Mouse (Mus musculus): Measurements from ENCODE around the gene AC134908.4.
A peak's percentile ranks its signal among the peaks of the same experiment; 100 is the strongest.
"Not testable (repeated sequence)": the region's sequence is repeated elsewhere in the genome, so short reads cannot be mapped to it uniquely, and the experiment has no call there.

The AC134908.4 gene

DNA sequence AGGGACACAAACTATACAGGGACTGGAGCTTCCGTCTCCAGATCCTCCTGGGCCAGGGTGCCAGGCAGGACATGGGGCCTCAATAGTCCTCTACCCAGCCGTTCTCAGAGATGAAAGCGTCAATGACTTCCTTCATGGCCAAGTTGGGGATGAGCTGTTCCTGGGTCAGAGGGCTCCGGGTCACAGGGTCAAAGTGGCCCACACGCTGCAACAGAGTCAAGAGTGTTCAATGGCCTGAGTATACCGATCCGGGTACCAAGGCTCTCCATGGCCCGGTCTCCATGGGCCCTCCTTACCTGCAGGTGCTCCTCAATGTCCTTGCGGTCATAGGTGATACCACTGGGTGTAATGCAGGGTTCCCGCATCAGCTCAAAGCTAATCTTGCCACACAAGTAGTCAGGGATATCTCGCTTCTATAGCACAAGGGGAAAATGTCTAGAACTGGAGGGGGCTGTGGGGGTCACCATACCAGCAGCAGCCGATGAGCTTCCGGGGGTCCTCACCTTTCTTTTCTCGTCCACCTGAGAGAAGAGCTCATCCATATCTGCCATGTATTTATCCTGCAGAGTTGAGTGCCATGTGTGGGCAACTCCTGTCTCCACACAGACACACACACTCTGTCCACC, 35.5 kb upstream of the AC134908.4 start:
- DNase-seq: no peak

DNA sequence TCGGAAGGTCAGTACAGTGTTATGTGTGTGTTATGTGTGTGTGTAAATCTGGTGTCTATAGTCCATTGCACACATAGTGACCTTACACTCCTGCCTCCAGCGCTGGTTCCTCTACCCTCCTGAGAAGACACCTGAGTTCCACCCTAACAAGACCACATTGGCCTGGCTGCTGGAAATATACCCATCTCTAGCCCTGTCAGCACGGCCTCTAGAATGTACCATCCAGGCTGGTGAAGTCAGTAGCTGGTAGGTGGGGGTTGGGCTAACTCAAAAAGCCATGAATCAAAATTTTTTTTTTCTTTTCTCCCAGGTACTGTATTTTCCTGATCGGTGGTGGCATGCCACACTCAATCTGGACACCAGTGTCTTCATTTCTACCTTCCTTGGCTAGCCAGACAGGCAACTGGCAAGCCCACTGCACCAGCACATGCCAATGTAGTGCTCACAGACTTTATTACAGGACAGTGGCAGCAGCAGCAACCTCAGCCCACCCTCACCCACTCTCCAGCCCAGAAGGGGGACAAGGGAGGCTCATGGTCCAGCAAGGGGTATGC, 34.8 kb upstream of the AC134908.4 start:
- no peak for DNase-seq

DNA sequence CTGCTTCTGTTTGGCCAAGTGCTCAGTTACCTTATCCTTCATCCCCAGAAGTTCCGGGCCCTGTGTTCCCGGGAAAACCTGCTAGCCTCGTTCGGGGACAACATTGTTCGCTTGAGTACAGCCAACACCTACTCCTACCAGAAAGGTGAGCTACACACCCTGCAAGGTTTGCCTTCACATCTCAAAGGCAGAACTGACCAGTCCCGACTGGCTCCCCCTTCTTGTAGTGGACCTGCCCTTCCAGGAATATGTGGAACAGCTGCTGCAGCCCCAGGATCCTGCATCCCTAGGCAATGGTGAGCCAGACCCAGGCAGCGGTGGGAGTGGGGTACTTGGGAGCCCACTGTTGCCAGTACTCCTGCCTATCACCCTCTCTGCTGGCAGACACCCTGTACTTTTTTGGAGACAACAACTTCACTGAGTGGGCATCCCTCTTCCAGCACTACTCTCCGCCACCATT, 34.1 kb upstream of the AC134908.4 start:
- DNase-seq: peak in 1 of 2 experiments; percentile 31

DNA sequence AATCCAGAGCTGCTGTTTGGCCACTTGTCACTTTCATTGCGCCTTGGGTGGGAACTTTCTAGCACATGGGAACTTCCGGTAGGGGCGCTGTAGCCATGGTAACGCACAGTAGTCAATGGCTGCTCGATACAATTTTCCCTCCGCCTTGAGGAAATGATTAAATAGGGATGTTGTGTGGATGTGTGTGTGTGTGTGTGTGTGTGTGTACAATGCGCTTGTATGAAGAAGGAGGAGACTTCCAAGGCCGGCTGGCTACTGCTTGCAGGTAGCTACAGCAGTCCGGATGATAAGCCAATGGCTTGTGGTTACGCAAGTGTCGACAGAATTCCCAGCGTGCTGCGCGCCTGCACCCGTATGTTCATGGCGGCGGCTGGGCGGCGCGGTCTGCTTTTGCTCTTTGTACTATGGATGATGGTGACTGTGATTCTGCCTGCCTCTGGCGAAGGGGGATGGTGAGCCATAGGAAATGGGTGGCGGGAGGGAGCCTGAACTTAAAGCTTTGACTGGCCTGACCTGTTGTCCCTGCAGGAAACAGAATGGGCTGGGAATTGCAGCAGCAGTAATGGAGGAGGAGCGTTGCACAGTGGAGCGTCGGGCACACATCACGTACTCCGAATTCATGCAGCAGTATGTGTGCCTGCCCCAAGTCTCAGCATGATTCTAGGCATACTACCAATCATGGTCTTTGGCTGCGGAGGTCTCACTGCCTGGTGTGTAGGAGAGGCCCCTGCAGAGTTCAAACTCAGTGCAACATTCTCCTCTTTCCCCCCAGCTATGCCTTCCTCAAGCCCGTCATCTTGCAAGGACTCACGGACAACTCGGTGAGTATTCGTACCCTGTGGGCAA, 33.5 kb upstream of the AC134908.4 start, which contains the start of gene Jmjd8:
Gene Jmjd8 (plus strand): TSS at position 156 of the 846 bp plus-strand sequence.
- DNase-seq: peak; percentile 84 to 90

DNA sequence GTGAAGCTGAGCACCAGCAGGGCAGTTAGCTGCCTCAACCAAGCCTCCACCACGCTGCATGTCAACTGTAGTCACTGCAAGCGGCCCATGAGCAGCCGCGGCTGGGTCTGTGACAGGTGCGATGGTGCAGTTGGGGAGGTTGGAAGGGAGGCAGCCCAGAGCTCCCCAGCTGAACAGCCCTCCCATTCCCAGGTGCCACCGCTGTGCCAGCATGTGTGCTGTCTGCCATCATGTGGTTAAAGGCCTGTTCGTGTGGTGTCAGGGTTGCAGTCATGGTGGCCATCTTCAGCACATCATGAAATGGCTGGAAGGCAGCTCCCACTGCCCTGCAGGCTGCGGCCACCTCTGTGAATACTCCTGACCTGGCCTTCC, 32.8 kb upstream of the AC134908.4 start:
- DNase-seq: peak in 1 of 2 experiments; percentile 28

DNA sequence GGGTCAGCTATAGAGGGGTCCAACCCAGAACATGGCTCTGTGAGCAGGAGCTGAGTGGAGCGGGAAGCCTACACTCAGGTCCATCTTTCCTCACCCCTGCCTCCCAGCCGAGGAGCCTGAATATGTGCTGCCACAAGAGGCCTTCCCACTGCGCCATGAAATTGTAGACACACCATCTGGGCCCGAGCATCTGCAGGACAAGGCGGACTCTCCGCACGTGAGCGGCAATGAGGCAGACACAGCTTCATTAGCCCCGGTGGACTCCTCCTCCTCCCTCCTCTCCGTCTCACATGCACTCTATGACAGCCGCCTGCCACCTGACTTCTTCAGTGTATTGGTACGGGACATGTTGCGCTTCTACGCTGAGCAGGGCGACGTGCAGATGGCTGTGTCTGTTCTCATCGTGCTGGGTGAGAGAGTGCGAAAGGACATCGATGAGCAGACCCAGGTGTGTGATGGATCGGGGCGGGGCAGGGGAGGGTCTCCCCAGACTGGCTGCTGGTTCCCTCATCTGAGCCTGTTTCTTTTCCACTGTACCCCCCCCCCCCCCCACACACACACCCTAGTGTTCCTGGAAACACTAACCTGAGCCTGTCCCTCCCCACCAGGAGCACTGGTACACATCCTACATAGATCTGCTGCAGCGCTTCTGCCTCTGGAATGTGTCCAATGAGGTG, 32.2 kb upstream of the AC134908.4 start:
- no peak for DNase-seq

DNA sequence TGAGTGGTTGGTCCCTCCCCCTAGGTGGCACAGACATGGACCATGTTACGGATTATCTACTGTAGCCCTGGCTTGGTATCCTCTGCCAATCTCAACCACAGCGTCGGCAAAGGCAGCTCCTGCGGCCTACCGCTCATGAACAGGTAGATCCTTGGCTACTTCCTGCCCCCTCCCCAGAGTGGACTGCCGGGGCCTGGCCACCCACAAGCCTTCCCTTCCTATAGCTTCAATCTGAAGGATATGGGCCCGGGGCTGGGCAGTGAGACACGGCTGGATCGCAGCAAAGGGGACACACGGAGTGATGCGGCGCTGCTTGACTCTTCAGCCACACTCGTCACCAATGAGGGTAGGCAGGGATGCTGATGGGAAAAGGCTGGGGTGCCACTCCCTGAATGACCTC, 31.6 kb upstream of the AC134908.4 start:
- DNase-seq: no peak

DNA sequence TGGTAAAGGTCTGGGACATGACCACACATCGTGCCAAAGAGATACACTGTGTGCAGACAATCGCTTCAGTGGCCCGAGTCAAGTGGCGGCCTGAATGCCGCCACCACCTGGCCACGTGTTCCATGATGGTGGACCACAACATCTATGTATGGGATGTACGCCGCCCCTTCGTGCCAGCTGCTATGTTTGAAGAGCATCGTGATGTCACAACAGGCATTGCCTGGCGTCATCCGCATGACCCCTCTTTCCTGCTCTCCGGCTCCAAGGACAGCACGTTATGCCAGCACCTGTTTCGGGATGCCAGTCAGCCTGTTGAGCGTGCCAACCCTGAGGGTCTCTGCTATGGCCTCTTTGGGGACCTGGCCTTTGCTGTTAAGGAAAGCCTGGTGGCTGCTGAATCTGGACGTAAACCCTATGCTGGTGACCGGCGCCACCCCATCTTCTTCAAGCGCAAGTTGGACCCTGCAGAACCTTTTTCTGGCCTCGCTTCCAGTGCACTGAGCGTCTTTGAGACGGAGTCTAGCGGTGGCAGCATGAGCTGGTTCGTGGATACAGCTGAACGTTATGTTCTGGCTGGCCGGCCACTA, 30.6 kb upstream of the AC134908.4 start:
- DNase-seq: no peak

DNA sequence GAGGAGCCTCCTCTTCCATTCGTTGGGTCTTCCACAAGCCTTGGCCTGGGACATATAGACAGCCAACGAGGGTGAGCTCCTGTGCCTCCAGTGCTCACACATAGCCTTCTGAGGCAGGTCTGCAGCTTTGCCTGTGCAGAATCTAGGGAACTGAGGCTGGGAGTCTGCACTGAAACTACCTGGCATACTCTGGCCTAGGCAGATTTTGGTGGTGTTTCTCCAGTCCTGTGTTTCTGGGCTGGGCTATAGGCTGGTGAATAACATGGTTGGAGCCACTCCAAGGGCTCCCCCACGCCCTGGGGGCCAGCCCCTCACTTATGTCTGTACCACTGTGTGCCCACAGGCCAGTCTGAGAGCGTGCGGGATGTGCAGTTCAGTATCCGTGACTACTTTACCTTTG, 29.9 kb upstream of the AC134908.4 start:
- no peak for DNase-seq

DNA sequence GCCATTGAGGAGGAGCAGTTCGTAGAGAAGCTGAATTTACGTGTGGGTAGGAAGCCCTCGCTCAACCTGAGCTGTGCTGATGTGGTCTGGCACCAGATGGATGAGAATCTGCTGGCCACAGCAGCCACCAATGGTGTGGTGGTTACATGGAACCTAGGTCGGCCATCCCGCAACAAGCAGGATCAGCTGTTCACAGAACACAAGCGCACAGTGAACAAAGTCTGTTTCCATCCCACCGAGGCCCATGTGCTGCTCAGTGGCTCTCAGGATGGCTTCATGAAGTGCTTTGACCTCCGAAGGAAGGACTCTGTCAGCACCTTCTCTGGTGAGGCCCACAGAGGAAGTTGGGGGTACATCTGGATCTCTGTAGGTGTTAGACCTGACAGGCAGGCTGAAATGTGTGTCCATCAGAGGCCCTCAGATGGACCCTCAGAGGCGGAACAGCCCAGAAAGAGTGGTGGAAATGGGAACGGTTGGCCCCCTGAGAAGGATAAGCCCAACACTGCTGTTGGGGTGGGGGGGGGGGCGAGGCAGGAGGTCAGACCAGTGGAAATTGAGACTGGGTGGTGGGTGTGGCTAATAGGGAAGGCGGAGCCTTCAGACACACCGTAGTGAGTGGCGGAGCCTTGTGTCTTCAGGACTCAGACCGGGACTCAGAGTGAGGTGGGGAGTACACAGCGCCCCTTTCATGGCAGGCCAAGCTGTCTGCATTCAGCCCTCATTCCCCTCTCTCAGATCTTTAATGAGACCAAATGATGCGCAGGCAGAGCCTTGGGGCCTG, 29.1 kb upstream of the AC134908.4 start:
- peak in 1 of 2 experiments; percentile 2 for DNase-seq

DNA sequence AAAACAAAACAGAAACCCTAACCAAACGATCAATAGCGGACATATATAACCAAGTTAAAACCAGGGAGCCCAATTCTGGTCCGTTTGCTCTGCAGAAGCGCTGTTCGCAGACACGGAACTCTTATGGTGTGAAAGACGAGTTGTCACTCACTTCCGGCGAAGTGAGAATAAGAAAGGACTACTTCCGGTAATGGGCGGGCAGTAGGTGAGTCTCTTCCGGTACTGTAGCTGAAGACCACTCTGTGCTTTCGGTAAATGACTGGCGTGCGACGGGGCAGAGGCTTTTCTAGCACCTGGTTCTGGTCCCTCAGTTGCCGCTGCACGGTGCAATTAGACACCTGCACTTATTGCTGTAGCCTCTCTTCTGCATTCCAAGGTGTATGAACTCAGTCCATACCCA, 28.0 kb upstream of the AC134908.4 start, which contains the start of gene Wdr24:
Gene Wdr24 (plus strand): TSS at position 176 of the 400 bp plus-strand sequence.
- peak; percentile 75 to 83 for DNase-seq

DNA sequence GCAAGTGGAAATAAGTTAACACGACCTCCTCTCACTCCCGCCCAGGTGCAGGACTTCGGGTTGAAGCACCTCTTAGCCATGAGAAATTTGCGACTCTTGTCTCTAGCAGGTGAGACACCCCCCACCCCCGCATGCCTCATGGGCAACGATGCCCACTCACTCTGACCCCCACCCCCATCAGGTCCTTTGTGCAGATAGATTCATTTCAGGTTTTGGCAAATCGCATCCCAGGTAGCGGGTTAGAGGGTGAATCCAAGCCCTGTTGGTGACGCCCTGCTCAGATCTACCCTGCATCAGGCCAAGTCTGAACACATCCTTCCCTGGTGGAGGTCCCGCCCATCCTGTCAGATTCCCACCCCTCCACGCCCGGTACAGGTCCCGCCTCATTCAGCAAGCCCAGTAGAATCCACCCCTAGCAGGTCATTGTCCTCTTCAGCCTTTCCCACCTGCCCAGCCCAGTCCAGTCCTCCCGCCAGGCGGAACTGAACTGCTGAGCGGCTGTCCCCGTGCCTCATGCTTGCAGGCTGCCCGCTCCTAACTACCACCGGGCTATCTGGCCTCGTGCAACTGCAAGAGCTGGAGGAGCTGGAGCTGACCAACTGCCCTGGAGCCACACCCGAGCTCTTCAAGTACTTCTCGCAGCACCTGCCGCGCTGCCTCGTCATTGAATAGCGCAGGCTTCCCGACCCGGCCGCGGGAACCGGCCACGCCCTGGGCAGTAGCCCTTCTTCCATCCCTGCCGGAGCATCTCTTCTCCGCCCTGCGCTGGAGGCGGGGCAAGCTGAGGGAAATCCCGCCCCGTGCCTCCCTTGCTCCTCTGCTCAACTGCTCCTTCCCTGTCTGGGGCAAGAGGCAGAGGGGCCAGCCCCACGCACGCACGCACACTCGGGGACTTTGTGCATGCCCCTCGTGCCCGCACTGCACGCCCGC, 23.7 kb upstream of the AC134908.4 start:
- DNase-seq: peak in 1 of 2 experiments; percentile 33

DNA sequence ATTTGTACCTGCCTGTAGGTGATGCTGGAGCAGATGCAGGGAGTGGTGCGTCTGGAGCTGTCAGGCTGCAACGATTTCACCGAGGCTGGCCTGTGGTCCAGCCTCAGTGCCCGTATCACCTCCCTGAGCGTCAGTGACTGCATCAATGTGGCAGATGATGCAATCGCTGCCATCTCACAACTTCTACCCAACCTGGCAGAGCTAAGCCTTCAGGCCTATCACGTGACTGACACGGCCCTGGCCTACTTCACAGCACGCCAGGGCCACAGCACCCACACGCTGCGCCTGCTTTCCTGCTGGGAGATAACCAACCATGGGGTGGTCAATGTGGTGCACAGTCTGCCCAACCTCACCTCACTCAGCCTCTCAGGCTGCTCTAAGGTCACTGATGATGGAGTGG, 22.2 kb upstream of the AC134908.4 start:
- DNase-seq: no peak

DNA sequence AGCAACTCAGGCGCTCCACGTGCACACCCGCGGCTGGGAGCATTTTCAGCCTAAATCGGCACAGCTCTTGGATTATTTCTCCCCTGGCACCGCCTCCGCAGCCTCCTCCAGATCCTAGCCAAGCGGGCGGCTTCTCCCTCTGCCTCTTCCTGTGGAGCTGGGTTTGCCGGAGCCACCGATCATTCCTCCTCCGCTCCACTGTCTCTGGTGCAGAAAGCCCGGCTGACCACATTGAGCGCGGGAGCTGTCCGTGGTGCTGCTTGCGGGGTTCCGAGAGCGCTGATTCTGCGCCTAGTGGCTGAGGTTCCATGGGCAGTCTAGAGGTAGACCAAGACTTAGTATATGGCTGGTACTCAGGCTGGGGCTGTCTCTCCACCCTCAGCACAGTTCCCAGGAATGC, 18.0 kb upstream of the AC134908.4 start:
- DNase-seq: peak; percentile 97 to 98

DNA sequence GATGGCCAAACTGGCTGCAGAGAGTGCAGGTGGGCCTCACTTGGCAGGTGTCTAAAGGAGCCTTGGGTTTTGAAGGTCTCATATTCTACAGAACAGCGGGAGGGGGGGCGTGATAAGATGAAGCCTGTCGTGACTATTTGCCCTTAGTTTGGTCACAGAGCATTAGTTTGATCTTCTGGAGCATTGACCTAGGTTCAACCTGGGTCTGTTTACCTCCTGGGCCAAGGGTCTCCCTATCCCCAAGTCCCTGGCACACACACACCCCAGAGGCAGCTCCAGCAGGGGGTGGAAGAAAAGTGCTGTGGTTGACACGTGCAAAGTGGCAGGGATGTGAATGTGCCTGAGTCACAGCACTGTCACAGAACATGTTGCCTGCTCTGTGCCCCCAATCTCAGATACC, 15.4 kb upstream of the AC134908.4 start:
- no peak for DNase-seq

DNA sequence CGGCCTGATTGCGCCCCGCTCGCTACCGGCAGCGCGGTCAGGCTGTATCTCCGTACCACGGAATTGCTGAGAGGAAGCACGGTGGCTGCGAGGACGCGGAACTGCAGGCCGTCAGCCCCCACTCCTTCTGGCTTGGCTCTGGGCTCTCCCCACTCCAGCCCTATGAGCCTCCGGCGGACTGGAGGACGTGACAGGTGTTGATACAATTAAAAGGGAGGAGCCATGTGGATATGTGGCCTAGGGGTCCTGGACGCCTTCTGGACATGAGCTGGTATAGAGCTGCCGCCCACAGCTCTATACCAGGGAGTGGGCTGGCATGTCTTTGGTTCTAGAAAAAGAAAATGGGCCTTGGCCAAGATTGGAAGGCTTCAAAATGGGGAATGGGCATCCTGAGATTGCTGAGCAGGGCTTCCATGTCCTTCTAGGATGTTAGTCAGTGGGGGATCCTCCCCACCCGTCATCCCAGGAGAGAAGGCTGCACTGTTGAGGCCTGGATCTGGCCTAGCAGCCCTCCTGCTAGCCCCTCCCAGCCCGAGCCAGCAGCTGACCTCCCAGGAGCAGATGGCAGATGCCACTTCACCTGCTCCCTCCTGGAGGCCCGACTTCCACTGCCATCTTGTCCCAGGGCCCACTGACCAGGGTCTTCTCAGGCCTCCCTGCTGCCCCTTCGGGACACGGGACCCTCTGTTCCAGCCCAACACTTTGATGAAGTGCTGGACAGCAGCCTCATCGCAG, 14.3 kb upstream of the AC134908.4 start:
- DNase-seq: no peak

DNA sequence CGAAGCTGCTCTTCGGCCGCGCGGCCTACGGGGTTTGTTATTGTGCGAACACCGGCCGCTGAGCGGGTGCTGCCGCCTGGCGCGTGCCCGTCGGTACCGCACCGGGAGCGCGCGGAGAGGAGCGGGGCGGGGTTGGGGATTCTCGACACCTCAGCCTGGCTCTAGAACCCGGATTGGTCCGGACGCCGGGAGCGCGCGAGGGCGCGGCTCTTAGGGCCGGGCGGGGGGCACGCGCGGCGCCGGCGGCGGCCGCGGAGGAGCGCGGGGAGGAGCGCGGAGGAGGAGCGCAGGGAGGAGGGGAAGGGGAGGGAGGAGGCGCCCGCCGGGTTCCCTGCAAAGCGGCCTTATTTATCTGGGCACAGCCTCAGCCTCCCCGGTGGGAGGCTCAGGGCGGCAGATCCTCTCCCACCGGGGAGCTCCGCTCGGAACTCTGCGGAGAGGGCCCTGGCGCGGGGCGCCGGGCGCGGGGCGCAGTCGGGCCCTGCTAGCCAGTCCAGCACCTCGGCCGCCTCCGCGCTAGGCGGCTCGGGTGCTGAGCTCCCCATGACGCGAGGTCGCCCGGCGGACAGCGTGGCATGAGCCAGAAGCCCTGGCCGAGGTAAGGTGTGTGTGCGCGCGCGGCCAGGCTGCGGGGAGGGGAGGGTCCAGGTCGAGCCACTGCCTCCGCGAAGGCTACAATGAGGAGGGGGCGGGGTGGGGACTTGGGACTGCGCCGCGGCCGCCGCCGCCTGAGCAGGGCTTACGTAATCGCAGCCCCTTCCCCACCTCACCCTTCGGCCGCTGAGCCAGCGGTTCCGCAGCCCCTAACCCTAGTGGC, 13.5 kb upstream of the AC134908.4 start, which contains the start of gene Fbxl16:
Gene Fbxl16 (plus strand): TSS at position 297 of the 817 bp plus-strand sequence.
- peak; percentile 72 to 81 for DNase-seq

DNA sequence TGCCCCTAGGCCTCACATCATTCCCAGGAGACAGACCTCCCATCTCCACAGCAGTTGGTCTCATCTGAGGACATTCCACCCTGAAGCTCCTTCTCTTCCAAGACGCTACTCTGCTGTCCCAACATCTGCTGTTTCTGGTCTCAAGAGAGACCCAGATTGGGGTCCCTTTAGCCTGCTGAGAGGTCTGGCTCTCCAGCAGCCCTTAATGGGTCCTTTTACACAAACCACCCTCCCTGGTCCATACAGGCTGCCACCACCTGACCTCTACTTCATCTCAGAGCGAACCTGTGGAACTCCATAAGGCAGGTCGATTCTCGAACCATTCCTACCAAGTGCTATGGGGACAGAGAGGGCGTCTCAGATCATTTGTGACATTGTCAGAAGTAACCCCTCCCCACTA, 12.6 kb upstream of the AC134908.4 start:
- DNase-seq: no peak

DNA sequence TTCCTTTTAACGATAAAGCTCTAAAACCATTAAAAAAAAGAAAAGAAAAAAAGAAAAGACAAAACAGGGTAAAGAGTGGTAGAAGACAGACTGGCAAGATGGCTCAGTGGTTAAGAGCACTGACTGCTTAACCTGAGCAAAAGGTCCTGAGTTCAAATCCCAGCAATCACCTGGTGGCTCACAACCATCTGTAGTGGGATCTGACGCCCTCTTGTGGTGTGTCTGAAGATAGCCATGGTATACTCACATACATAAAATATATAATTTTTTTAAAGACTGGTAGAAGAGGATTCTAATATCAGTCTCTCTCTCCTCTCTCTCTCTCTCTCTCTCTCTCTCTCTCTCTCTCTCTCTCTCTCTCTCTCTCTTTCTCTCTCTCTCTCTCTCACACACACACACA, 12.0 kb upstream of the AC134908.4 start:
- DNase-seq: not testable (repeated sequence)
